28 mouse cellular contexts compared by ENCODE assay signal in genomic region chr1:64603381-64603780, GRCm38 (mm10). TPM values are rescaled to one million over a fixed set of nuclear protein-coding genes. Genes with fewer than 3 reads are reported as not detected.
A peak's percentile ranks its signal among the peaks of the same experiment; 100 is the strongest.
DNase-seq lines count a peak whose midpoint lies in the region; ATAC-seq lines count a peak whose summit lies in the region.
"Had no signal": no experiment of that assay in that cellular context is flagged by ENCODE, and none has a peak within 500 bp of the region (broad histone marks: within the 10 kb centered on the region; RNA-seq: fewer than 3 reads in every experiment).

No protein-coding gene starts in this region.

- H3K4me2 ChIP-seq in forebrain, embryonic 16.5 days (ENCODE audit: low read length) = no peak overlapping the region
- H3K4me2 ChIP-seq: embryonic facial prominence, embryonic 13.5 days; forebrain, embryonic 12.5 days; forebrain, embryonic 15.5 days; heart, embryonic 13.5 days; hindbrain, embryonic 13.5 days; intestine, embryonic 15.5 days had no signal

- intact Hi-C loops in heart, postnatal 10 days (cut with DNase I) = no loop called here

- peak; percentile 66 for DNase-seq in 416B (ENCODE audit: low read depth)
- DNase-seq in urinary bladder, adult 18-20 months (ENCODE audit: low spot score in 2 of 2) = no peak
- no peak for DNase-seq in heart, postnatal 10 days
- DNase-seq: adrenal gland, adult 2 months; adrenal gland, postnatal 14 days; cerebellum, adult 2 months; cerebellum, adult 9-11 months; cerebellum, postnatal 25 days; embryo, embryonic 11 days; gastrocnemius, adult 2 months; gastrocnemius, postnatal 25 days; heart, adult 2 months had no signal

- no peaks in the 10 kb centered on the region for H3K27me3 ChIP-seq in forebrain, embryonic 16.5 days (replicated peaks; ENCODE audit: control insufficient read depth, insufficient read depth, low read length)
- H3K27me3 ChIP-seq: embryonic facial prominence, embryonic 13.5 days; forebrain, embryonic 12.5 days; forebrain, embryonic 15.5 days; heart, embryonic 13.5 days; hindbrain, embryonic 13.5 days; intestine, embryonic 15.5 days had no signal

- 7% methylated on average over 5 of the region's 5 CpGs for WGBS in macrophage (ENCODE audit: missing documents)
- whole genome bisulfite sequencing in forebrain, embryonic 16.5 days = 95% methylated on average over 5 of the region's 5 CpGs

- H3K79me2 ChIP-seq in macrophage (ENCODE audit: inconsistent target) = no peaks in the 10 kb centered on the region

- peak overlapping the region; percentile 37 for H3K27ac ChIP-seq in macrophage
- no peak overlapping the region for H3K27ac ChIP-seq in forebrain, embryonic 16.5 days (ENCODE audit: low read length)
- H3K27ac ChIP-seq: embryonic facial prominence, embryonic 10.5 days; embryonic facial prominence, embryonic 13.5 days; forebrain, embryonic 12.5 days; forebrain, embryonic 15.5 days; gastrocnemius, adult 2 months; heart, adult 2 months; heart, embryonic 10.5 days; heart, embryonic 13.5 days; hindbrain, embryonic 10.5 days; hindbrain, embryonic 13.5 days; intestine, embryonic 15.5 days had no signal

- no peak overlapping the region for H3K4me3 ChIP-seq in macrophage (ENCODE audit: inconsistent target)
- H3K4me3 ChIP-seq in forebrain, embryonic 16.5 days (replicated peaks; ENCODE audit: low read length) = no peak overlapping the region
- H3K4me3 ChIP-seq: embryonic facial prominence, embryonic 10.5 days; embryonic facial prominence, embryonic 13.5 days; erythroblast, embryonic 14.5 days; forebrain, embryonic 12.5 days; forebrain, embryonic 15.5 days; gastrocnemius, adult 2 months; heart, adult 2 months; heart, embryonic 10.5 days; heart, embryonic 13.5 days; hindbrain, embryonic 10.5 days; hindbrain, embryonic 13.5 days; intestine, embryonic 15.5 days had no signal

- no peaks in the 10 kb centered on the region for H3K9me3 ChIP-seq in forebrain, embryonic 16.5 days (ENCODE audit: control insufficient read depth, low read length)
- H3K9me3 ChIP-seq: embryonic facial prominence, embryonic 10.5 days; embryonic facial prominence, embryonic 13.5 days; forebrain, embryonic 12.5 days; forebrain, embryonic 15.5 days; heart, embryonic 10.5 days; heart, embryonic 13.5 days; hindbrain, embryonic 10.5 days; hindbrain, embryonic 13.5 days; intestine, embryonic 15.5 days had no signal

- H3K9ac ChIP-seq in forebrain, embryonic 16.5 days (replicated peaks; ENCODE audit: low read depth, low read length) = no peak overlapping the region
- H3K9ac ChIP-seq: embryonic facial prominence, embryonic 13.5 days; forebrain, embryonic 12.5 days; forebrain, embryonic 15.5 days; heart, embryonic 13.5 days; hindbrain, embryonic 13.5 days; intestine, embryonic 15.5 days had no signal

- H3K4me1 ChIP-seq in forebrain, embryonic 16.5 days (replicated peaks; ENCODE audit: control insufficient read depth, insufficient read depth, low read length) = no peaks in the 10 kb centered on the region
- H3K4me1 ChIP-seq: embryonic facial prominence, embryonic 10.5 days; embryonic facial prominence, embryonic 13.5 days; forebrain, embryonic 12.5 days; forebrain, embryonic 15.5 days; heart, embryonic 10.5 days; hindbrain, embryonic 10.5 days; hindbrain, embryonic 13.5 days; intestine, embryonic 15.5 days had no signal

- peak; percentile 72 for ATAC-seq in common myeloid progenitor, adult 5-6 weeks (replicated peaks; ENCODE audit: low read depth, poor library complexity, severe bottlenecking)
- ATAC-seq in megakaryocyte progenitor cell, adult 5-6 weeks (replicated peaks; ENCODE audit: poor library complexity) = peak; percentile 62
- ATAC-seq in forebrain, embryonic 16.5 days = no peak
- ATAC-seq: CD4-positive, CD25-positive, alpha-beta regulatory T cell, adult 4 months; forebrain, embryonic 15.5 days; hindbrain, embryonic 16.5 days; intestine, embryonic 15.5 days had no signal

- peaks cover 12% of the 10 kb centered on the region for H3K36me3 ChIP-seq in macrophage (ENCODE audit: inconsistent target)
- peaks cover 6% of the 10 kb centered on the region; the same call in 1 of the 2 replicates for H3K36me3 ChIP-seq in forebrain, embryonic 16.5 days (ENCODE audit: control insufficient read depth, insufficient read depth)
- H3K36me3 ChIP-seq: intestine, embryonic 15.5 days had no signal

RNA-seq across cellular contexts. Expression of gene Mettl21a, which starts 13.7 kb away (rescaled TPM):
- 10.1 and 11.0 TPM in 2 replicates for total RNA-seq in common myeloid progenitor, adult 5-6 weeks (2017)
- total RNA-seq in macrophage (2018; cell fraction: chromatin; rRNA removed) = 10 to 100 TPM in 7 of 26 experiments, 1 to 10 TPM in 19; 2.0 to 20.9 (median 6.1) TPM
- 10 to 100 TPM in 20 of 26 experiments, 1 to 10 TPM in 6; 6.7 to 19.4 (median 13.3) TPM for total RNA-seq in macrophage (2018; cell fraction: cytosol; rRNA removed)
- total RNA-seq in macrophage (2018; cell fraction: nucleus; rRNA removed) = 10 to 100 TPM in 14 of 26 experiments, 1 to 10 TPM in 12; 3.4 to 21.8 (median 10.2) TPM
- polyA plus RNA-seq in macrophage (2018) = 8.8 to 18.0 TPM (median 12.8 TPM) in 3 replicates
- total RNA-seq in megakaryocyte progenitor cell, adult 5-6 weeks (2015) = 8.1 and 8.9 TPM in 2 replicates
- 9.8 and 10.4 TPM in 2 replicates for total RNA-seq in megakaryocyte progenitor cell, adult 5-6 weeks (2017)
- 21.2 and 22.8 TPM in 2 replicates for polyA plus RNA-seq in forebrain, embryonic 16.5 days (2015; fragmentation: Nextera tagmentation; extraction: Ambion mirVana)
- 10 to 100 TPM in 1 of 2 experiments, 1 to 10 TPM in 1; 6.7 to 10.6 TPM for total RNA-seq in heart, postnatal 10 days (2021)
